Comparison of ENCODE assay signal across 27 mouse cellular contexts in genomic region chr15:26635591-26635990, GRCm38 (mm10).
"Had no signal": no experiment of that assay in that cellular context is flagged by ENCODE, and none has a peak within 500 bp of the region (broad histone marks: within the 10 kb centered on the region; RNA-seq: fewer than 3 reads in every experiment).

No protein-coding gene starts in this region.

- DNase-seq: cerebellum, adult 8-10 months; cerebellum, adult 9-10 months; cerebellum, adult 9-11 months; cerebellum, postnatal 10 days; cerebellum, postnatal 25 days; cerebellum, postnatal 36 days; embryo, embryonic 11 days; forebrain, postnatal 0 days; gastrocnemius, adult 2 months; gastrocnemius, postnatal 10 days; gastrocnemius, postnatal 14 days; gastrocnemius, postnatal 25 days; gastrocnemius, postnatal 36 days; heart, adult 11 months; heart, adult 18-20 months; heart, adult 2 months had no signal

- H3K27me3 ChIP-seq: embryonic facial prominence, embryonic 12.5 days; embryonic facial prominence, embryonic 13.5 days; embryonic facial prominence, embryonic 15.5 days; forebrain, embryonic 12.5 days; forebrain, embryonic 13.5 days; forebrain, embryonic 15.5 days had no signal

- H3K27ac ChIP-seq: embryonic facial prominence, embryonic 10.5 days; embryonic facial prominence, embryonic 12.5 days; embryonic facial prominence, embryonic 13.5 days; embryonic facial prominence, embryonic 15.5 days; forebrain, embryonic 10.5 days; forebrain, embryonic 12.5 days; forebrain, embryonic 13.5 days; forebrain, embryonic 15.5 days; gastrocnemius, adult 2 months; heart, adult 2 months had no signal

- H3K4me1 ChIP-seq: embryonic facial prominence, embryonic 10.5 days; embryonic facial prominence, embryonic 12.5 days; embryonic facial prominence, embryonic 13.5 days; embryonic facial prominence, embryonic 15.5 days; forebrain, embryonic 10.5 days; forebrain, embryonic 12.5 days; forebrain, embryonic 13.5 days; forebrain, embryonic 15.5 days had no signal

- H3K9ac ChIP-seq: embryonic facial prominence, embryonic 12.5 days; embryonic facial prominence, embryonic 13.5 days; embryonic facial prominence, embryonic 15.5 days; forebrain, embryonic 12.5 days; forebrain, embryonic 13.5 days; forebrain, embryonic 15.5 days; forebrain, postnatal 0 days had no signal

- H3K4me2 ChIP-seq: embryonic facial prominence, embryonic 12.5 days; embryonic facial prominence, embryonic 13.5 days; embryonic facial prominence, embryonic 15.5 days; forebrain, embryonic 12.5 days; forebrain, embryonic 13.5 days; forebrain, embryonic 15.5 days had no signal

- H3K36me3 ChIP-seq: embryonic facial prominence, embryonic 10.5 days; embryonic facial prominence, embryonic 12.5 days; embryonic facial prominence, embryonic 13.5 days; embryonic facial prominence, embryonic 15.5 days; forebrain, embryonic 10.5 days; forebrain, embryonic 12.5 days; forebrain, embryonic 15.5 days had no signal

- H3K4me3 ChIP-seq: embryonic facial prominence, embryonic 10.5 days; embryonic facial prominence, embryonic 12.5 days; embryonic facial prominence, embryonic 13.5 days; embryonic facial prominence, embryonic 15.5 days; erythroblast, embryonic 14.5 days; forebrain, embryonic 10.5 days; forebrain, embryonic 12.5 days; forebrain, embryonic 13.5 days; forebrain, embryonic 15.5 days; gastrocnemius, adult 2 months; heart, adult 2 months had no signal

- ATAC-seq: forebrain, embryonic 13.5 days; forebrain, embryonic 14.5 days; forebrain, embryonic 15.5 days; forebrain, embryonic 16.5 days; forebrain, postnatal 0 days had no signal

- H3K9me3 ChIP-seq: embryonic facial prominence, embryonic 10.5 days; embryonic facial prominence, embryonic 12.5 days; embryonic facial prominence, embryonic 13.5 days; embryonic facial prominence, embryonic 15.5 days; forebrain, embryonic 10.5 days; forebrain, embryonic 12.5 days; forebrain, embryonic 13.5 days; forebrain, embryonic 15.5 days had no signal
